Mouse (Mus musculus) limb, embryonic 15.5 days (tissue): ENCODE results near the gene Gbe1. TPM values are rescaled to one million over a fixed set of nuclear protein-coding genes. Genes with fewer than 3 reads are reported as not detected.

ENCODE experiments used
- ATAC-seq: fragments of 200-750 bp; cut with Nextera tagmentation; 2 replicates; pipeline ENCODE4 v1.8.0; 2017; ENCODE audit warnings: low read depth, moderate TSS enrichment; ENCODE audit not compliant: insufficient number of reproducible peaks, low FRiP score, low TSS enrichment
- H3K27ac ChIP-seq: fragments of 300-500 bp; sonication (generic); 2 replicates; pipeline ENCODE4 v1.5.1; 2015; ENCODE audit warnings: moderate library complexity, mild to moderate bottlenecking, inconsistent platforms
- H3K27me3 ChIP-seq: fragments of 300-500 bp; sonication (generic); 2 replicates; pipeline ENCODE4 v1.6.1; 2015; ENCODE audit warnings: inconsistent platforms
- H3K36me3 ChIP-seq: fragments of 300-500 bp; sonication (generic); 2 replicates; pipeline ENCODE4 v1.6.1; 2015; ENCODE audit warnings: inconsistent platforms
- H3K4me1 ChIP-seq: fragments of 300-500 bp; sonication (generic); 2 replicates; pipeline ENCODE4 v1.6.1; 2015; ENCODE audit warnings: inconsistent platforms
- H3K4me2 ChIP-seq: fragments of 300-500 bp; sonication (generic); 2 replicates; pipeline ENCODE4 v1.6.1; 2015; ENCODE audit warnings: mild to moderate bottlenecking, inconsistent platforms
- H3K4me3 ChIP-seq: fragments of 300-500 bp; sonication (generic); 2 replicates; pipeline ENCODE4 v1.5.1; 2015; ENCODE audit warnings: mild to moderate bottlenecking, inconsistent platforms
- H3K9ac ChIP-seq: fragments of 300-500 bp; sonication (generic); 2 replicates; pipeline ENCODE4 v1.6.1; 2015; ENCODE audit warnings: inconsistent platforms
- H3K9me3 ChIP-seq: fragments of 300-500 bp; sonication (generic); 2 replicates; pipeline ENCODE4 v1.6.1; 2016; ENCODE audit warnings: inconsistent platforms
- WGBS: fragments of 180-500 bp; shearing (Covaris S2); methylation state at CpG from one replicate; pipeline ENCODE4 v1.1.7; 2015; 5-methylcytosine and 5-hydroxymethylcytosine counted together
- polyA plus RNA-seq: library from polyadenylated mRNA; unstranded; fragments of >200 nt; fragmentation: Nextera tagmentation; extraction: Ambion mirVana; gene quantifications from 2 replicates; pipeline ENCODE4 v1.2.1, GENCODE M21; 2015

Gene Gbe1
- polyA plus RNA-seq, 1 experiment from 2014 or later: 17.1 TPM

- H3K9ac ChIP-seq: no peak overlapping the region
- no peaks in the 10 kb centered on the region for H3K9me3 ChIP-seq
- no peak overlapping the region for H3K4me3 ChIP-seq
- no peaks in the 10 kb centered on the region for H3K36me3 ChIP-seq
- H3K27ac ChIP-seq: no peak overlapping the region
- H3K27me3 ChIP-seq: no peaks in the 10 kb centered on the region
- 81% methylated on average over 1 of the region's 1 CpGs for WGBS
- H3K4me2 ChIP-seq: no peak overlapping the region
- no peak for ATAC-seq
- H3K4me1 ChIP-seq: no peaks in the 10 kb centered on the region
These were observed 303.9 kb downstream of the Gbe1 start for GRCm38 (mm10) chr16:70617691-70618090.

DNA sequence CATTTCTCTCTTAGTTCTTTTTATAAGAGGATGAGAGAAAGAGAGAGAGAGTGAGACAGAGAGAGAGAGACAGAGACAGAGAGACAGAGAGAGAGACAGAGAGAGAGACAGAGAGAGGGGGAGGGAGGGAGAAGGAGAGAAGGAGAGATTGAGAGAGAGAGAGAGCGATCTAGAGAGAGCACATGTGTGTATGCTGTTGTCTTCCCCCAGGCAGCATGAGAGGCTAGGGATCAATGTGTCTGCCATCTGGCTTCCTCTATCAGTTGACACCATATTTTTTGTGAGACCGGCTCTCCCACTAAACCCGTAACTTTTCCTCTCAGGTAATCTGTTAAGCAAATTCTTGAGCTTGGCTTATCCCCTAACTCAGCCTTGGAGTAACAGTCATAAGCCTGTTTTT lies 304.4 kb downstream of the Gbe1 start:
- H3K4me1 ChIP-seq: no peaks in the 10 kb centered on the region
- H3K4me2 ChIP-seq: no peak overlapping the region
- 65% methylated on average over 3 of the region's 3 CpGs for WGBS
- H3K27ac ChIP-seq: no peak overlapping the region
- H3K9ac ChIP-seq: no peak overlapping the region
- no peak for ATAC-seq
- H3K36me3 ChIP-seq: no peaks in the 10 kb centered on the region
- H3K9me3 ChIP-seq: no peaks in the 10 kb centered on the region
- H3K27me3 ChIP-seq: no peaks in the 10 kb centered on the region
- H3K4me3 ChIP-seq: no peak overlapping the region
